Mouse (Mus musculus) megakaryocyte progenitor cell, adult 5-6 weeks (primary cell): Measurements from ENCODE around the gene Serf2. TPM values are rescaled to one million over a fixed set of nuclear protein-coding genes. Genes with fewer than 3 reads are reported as not detected.

ENCODE experiments used
- ATAC-seq: replicated peaks from 2 replicates; pipeline ENCODE4 v1.8.0; 2016; ENCODE audit warnings: mild to moderate bottlenecking, moderate TSS enrichment, inconsistent platforms; ENCODE audit not compliant: poor library complexity
- total RNA-seq, 2 experiments: library from RNA; stranded (forward) in 1 of 2; stranded (reverse) in 1 of 2; fragments of 157-497, 149-512 nt in 1 of 2; fragments of 200-1000 nt in 1 of 2; gene quantifications; 2 replicates each; pipeline versions ENCODE4 v1.2.3 to v1.2.4; 2015 to 2017

Serf2 gene
- total RNA-seq, 2 experiments from 2014 or later: 255 to 317 TPM

GRCm38 (mm10) chr2:121501550-121501949, 52.6 kb downstream of the Serf2 start:
- ATAC-seq: peak; percentile 53

DNA sequence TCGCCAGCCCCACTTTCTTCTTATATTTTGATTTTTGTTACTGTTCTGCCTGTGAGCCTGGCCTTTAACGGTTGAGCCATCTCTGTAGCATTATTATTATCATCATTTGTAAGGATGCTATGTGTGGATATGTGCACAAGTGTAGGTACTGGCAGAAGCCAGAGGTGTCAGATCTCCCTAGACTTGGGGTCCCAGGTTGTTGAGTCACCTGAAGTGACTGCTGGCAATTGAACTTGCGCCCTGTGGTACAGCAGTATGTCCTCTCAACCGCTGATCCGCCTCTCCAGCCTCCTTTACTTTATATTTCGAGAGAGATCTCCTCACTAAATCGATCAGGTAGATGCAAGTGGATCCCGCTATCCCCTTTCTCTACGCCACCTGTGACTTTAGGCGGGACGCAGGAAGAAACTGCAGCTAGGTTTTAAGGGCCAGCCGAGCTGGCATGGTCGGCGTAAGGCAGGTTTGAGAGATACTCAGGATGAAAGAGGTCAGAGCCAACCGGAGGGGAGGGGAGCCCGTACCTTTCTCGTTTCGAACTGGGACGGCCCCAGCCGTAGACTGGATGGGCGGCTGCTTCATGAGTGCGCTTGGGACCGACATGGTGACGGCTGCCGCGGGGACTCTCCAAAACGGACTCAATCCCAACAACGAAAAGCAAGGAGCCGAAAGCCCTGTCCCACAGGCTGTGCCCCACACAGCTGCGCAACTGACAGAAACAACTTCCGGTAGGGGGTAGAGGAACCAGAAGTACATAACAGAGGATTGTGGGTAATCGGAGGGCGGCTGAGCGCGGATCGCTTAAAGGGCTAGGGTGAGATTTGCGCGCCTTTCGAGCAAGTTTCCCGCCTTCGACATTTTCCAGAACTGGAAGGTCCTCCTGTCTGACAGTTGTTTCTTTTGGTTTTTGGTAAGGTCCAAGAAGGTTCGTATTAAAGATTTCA, 57.2 kb downstream of the Serf2 start, which contains the start of the genes Mfap1a and Wdr76:
Gene Mfap1a (minus strand): TSS at position 724 of the 941 bp plus-strand sequence.
Gene Wdr76 (plus strand): TSS at position 782 of the 941 bp plus-strand sequence.
- peak; percentile 98 for ATAC-seq

DNA sequence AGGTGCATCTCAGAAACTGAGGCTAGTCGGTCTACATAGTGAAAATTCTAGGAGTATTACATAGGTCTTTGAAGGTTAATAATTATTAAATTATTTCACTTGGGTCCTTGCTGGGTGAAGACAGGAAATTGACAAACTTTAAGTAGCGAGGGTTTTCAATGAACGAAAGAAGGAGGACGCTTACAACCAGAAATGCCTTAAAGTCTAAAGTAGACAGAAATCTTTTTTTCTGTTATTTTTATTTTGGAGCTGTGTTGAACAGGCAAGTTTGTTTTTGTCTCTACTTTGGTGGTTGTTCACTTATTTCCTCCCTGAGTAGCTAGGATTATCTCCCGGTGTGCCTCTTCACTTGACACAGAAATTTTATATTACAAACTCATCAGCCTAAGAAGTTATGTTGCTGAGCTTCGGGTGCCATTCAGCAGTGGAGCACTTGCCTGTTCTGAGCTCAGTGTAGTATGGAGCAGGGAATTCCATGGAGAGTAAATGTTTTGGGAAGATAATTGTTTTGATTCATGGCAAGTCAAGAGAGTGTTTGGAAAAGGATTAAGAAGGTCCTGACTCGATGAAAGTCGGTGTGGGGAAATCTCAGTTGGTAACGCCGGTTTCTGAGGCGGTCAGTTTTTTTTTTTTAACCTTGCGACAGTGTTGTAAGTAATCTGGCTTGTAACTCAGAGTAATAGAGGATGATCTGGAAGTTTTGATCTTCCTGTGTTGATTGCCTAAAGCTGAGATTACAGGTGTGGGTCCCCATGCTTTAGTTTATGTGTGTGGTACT, 58.4 kb downstream of the Serf2 start:
- no peak for ATAC-seq

Other genes starting within 250 kb of the Serf2 start
- gene Trp53bp1, start 177.8 kb upstream of the Serf2 start, total RNA-seq (2015): 17.9 and 21.5 TPM in 2 replicates
- gene Trp53bp1, start 177.8 kb upstream of the Serf2 start, total RNA-seq (2017): 35.9 and 36.2 TPM in 2 replicates
- 0.10 TPM in 1 of 2 replicates, not detected in the other for gene Map1a, start 159.6 kb upstream of the Serf2 start, total RNA-seq (2015)
- not detected in 2 replicates for gene Map1a, start 159.6 kb upstream of the Serf2 start, total RNA-seq (2017)
- 4.5 and 4.6 TPM in 2 replicates for gene Ppip5k1, start 93.8 kb upstream of the Serf2 start, total RNA-seq (2015)
- gene Ppip5k1, start 93.8 kb upstream of the Serf2 start, total RNA-seq (2017): 8.3 and 11.3 TPM in 2 replicates
- gene Ckmt1, start 91.5 kb upstream of the Serf2 start, total RNA-seq (2015): not detected in 2 replicates
- gene Ckmt1, start 91.5 kb upstream of the Serf2 start, total RNA-seq (2017): not detected in 2 replicates
- not detected in 2 replicates for gene Strc, start 62.0 kb upstream of the Serf2 start, total RNA-seq (2015)
- gene Strc, start 62.0 kb upstream of the Serf2 start, total RNA-seq (2017): not detected in 2 replicates
- gene Pdia3, start 35.4 kb upstream of the Serf2 start, total RNA-seq (2015): 499 and 555 TPM in 2 replicates
- gene Pdia3, start 35.4 kb upstream of the Serf2 start, total RNA-seq (2017): 404 and 432 TPM in 2 replicates
- gene Catsper2, start 35.4 kb upstream of the Serf2 start, total RNA-seq (2015): 1.2 and 2.1 TPM in 2 replicates
- gene Catsper2, start 35.4 kb upstream of the Serf2 start, total RNA-seq (2017): 0.62 and 1.8 TPM in 2 replicates
- gene Ell3, start 4.9 kb upstream of the Serf2 start, total RNA-seq (2015): 0.39 and 0.42 TPM in 2 replicates
- not detected in 2 replicates for gene Ell3, start 4.9 kb upstream of the Serf2 start, total RNA-seq (2017)
- 102 and 117 TPM in 2 replicates for gene Hypk, start 4.1 kb downstream of the Serf2 start, total RNA-seq (2015)
- gene Hypk, start 4.1 kb downstream of the Serf2 start, total RNA-seq (2017): 106 and 130 TPM in 2 replicates
- gene Serinc4, start 7.6 kb downstream of the Serf2 start, total RNA-seq (2015): not detected in 2 replicates
- gene Serinc4, start 7.6 kb downstream of the Serf2 start, total RNA-seq (2017): 0.74 and 1.5 TPM in 2 replicates
- gene Mfap1b, start 24.9 kb downstream of the Serf2 start, total RNA-seq (2015): 34.8 and 37.2 TPM in 2 replicates
- gene Mfap1b, start 24.9 kb downstream of the Serf2 start, total RNA-seq (2017): 39.6 and 51.1 TPM in 2 replicates
- gene Mfap1a, start 57.5 kb downstream of the Serf2 start, total RNA-seq (2015): 20.5 and 25.2 TPM in 2 replicates
- gene Mfap1a, start 57.5 kb downstream of the Serf2 start, total RNA-seq (2017): 33.5 and 39.0 TPM in 2 replicates
- gene Wdr76, start 57.5 kb downstream of the Serf2 start, total RNA-seq (2015): 38.0 and 40.1 TPM in 2 replicates
- 38.9 and 39.1 TPM in 2 replicates for gene Wdr76, start 57.5 kb downstream of the Serf2 start, total RNA-seq (2017)